Mouse (Mus musculus): ENCODE data around the gene Ptpn18. TPM values are rescaled to one million over a fixed set of nuclear protein-coding genes. Genes with fewer than 3 reads are reported as not detected.
A peak's percentile ranks its signal among the peaks of the same experiment; 100 is the strongest.

Ptpn18 gene
- total and polyA plus RNA-seq, 3 experiments = 39.1 to 73.3 TPM; not detected in 1

DNA sequence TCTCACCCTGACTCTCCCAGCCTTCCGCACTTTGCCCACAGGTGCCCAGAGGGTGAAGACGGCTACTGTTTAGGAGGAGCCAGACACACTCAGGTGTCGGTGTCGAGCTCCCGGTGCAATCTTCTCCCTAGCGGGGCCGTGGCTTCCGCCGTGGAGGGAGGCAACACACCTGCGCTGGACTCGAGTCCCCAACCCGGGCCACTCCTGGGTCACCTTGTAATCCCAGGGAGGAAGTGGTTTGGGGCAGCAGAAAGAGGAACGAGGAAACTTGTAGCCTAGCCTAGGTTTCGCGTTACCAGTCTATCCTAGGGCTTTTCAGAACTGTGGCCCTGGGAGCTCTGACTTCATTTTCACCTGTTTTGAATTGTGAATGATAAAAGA lies 489 bp downstream of the Ptpn18 start:
- peaks cover 2 to 12% of the 10 kb centered on the region in 2 experiments for H3K4me1 ChIP-seq (ENCODE audit: control insufficient read depth in 1 of 2, insufficient read depth in 2 of 2, low read length in 2 of 2)
- no peaks in the 10 kb centered on the region; the same call in 1 of the 2 replicates for H3K79me2 ChIP-seq (ENCODE audit: control insufficient read depth, insufficient read depth, low read length, poor library complexity)
- DNase-seq (ENCODE audit: low read depth, low spot score) = peak; percentile 69
- H3K4me3 ChIP-seq (ENCODE audit: control insufficient read depth in 1 of 2, insufficient read depth in 1 of 2, low read depth in 2 of 2, low read length in 2 of 2) = peak overlapping the region; percentile 64 to 90
- H3K9me3 ChIP-seq (replicated peaks; ENCODE audit: insufficient read depth, low read length) = no peaks in the 10 kb centered on the region
- H3K27ac ChIP-seq (ENCODE audit: control insufficient read depth, low read depth, low read length) = no peak overlapping the region
- H3K9ac ChIP-seq (ENCODE audit: control insufficient read depth, low read depth, low read length, poor library complexity, severe bottlenecking) = peak overlapping the region; percentile 78
- H3K36me3 ChIP-seq (ENCODE audit: control insufficient read depth in 1 of 2, insufficient read depth in 2 of 2, low read length in 2 of 2) = peaks cover 0 to 7% of the 10 kb centered on the region in 2 experiments; a peak in 2 of 4 replicates
- TF ChIP-seq HCFC1 (IDR thresholded peaks at IDR 0.05; ENCODE audit: low read depth, low read length) (no peak), SIN3A (IDR thresholded peaks at IDR 0.05; ENCODE audit: low read length) (0 out of 2 replicates have a peak, but pooled peaks have one; percentile 4), MXI1 (IDR thresholded peaks at IDR 0.05; ENCODE audit: low read depth, low read length) (no peak)
- H3K27me3 ChIP-seq (ENCODE audit: control insufficient read depth in 1 of 2, insufficient read depth in 2 of 2, low read length in 2 of 2) = no peaks in the 10 kb centered on the region

DNA sequence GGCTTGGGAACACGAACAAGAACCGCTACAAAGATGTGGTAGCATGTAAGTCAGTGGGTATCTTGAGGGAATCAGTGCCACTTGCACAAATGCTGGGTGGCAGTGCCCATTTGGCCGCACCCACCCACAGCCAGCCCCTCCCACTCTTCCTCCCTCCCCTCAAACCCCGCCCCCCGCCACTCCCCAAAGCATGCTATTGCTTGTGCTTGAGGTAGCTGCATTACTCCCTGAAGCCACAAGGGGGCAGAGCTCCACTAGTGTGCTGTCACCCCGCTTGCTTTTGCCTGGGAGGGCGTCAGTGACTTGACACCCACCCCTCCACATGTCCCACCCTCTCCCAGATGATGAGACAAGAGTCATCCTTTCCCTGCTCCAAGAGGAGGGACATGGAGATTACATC lies 3.2 kb downstream of the Ptpn18 start:
- H3K36me3 ChIP-seq (ENCODE audit: control insufficient read depth in 1 of 2, insufficient read depth in 2 of 2, low read length in 2 of 2) = peaks cover 0 to 13% of the 10 kb centered on the region in 2 experiments; a peak in 2 of 4 replicates
- DNase-seq (ENCODE audit: low read depth, low spot score) = peak; percentile 83
- no peak overlapping the region for H3K4me3 ChIP-seq (ENCODE audit: control insufficient read depth in 1 of 2, insufficient read depth in 1 of 2, low read depth in 2 of 2, low read length in 2 of 2)
- peaks cover 15 to 20% of the 10 kb centered on the region in 2 experiments for H3K4me1 ChIP-seq (ENCODE audit: control insufficient read depth in 1 of 2, insufficient read depth in 2 of 2, low read length in 2 of 2)
- H3K27ac ChIP-seq (ENCODE audit: control insufficient read depth, low read depth, low read length) = no peak overlapping the region
- no peaks in the 10 kb centered on the region; the same call in 1 of the 2 replicates for H3K79me2 ChIP-seq (ENCODE audit: control insufficient read depth, insufficient read depth, low read length, poor library complexity)
- H3K27me3 ChIP-seq (ENCODE audit: control insufficient read depth in 1 of 2, insufficient read depth in 2 of 2, low read length in 2 of 2) = no peaks in the 10 kb centered on the region
- H3K9ac ChIP-seq (ENCODE audit: control insufficient read depth, low read depth, low read length, poor library complexity, severe bottlenecking) = no peak overlapping the region
- no peaks in the 10 kb centered on the region for H3K9me3 ChIP-seq (replicated peaks; ENCODE audit: insufficient read depth, low read length)
- TF ChIP-seq GABPA (IDR thresholded peaks at IDR 0.05; ENCODE audit: low read depth, low read length) (no peak), MXI1 (IDR thresholded peaks at IDR 0.05; ENCODE audit: low read depth, low read length) (peak; percentile 60), MEF2A (IDR thresholded peaks at IDR 0.05; ENCODE audit: extremely low read depth, insufficient replicate concordance, low read depth, low read length, poor library complexity, severe bottlenecking) (no peak), USF1 (IDR thresholded peaks at IDR 0.05; ENCODE audit: low read depth, low read length) (no peak), TAL1 (IDR thresholded peaks at IDR 0.05; ENCODE audit: low read length) (no peak), ZC3H11A (IDR thresholded peaks at IDR 0.05; ENCODE audit: low read depth, low read length) (peak; percentile 45), CHD2 (IDR thresholded peaks at IDR 0.05; ENCODE audit: low read length) (no peak), CHD1 (IDR thresholded peaks at IDR 0.05; ENCODE audit: low read depth, low read length) (no peak), POLR2A (IDR thresholded peaks at IDR 0.05; ENCODE audit: control insufficient read depth in 1 of 2, insufficient read depth in 1 of 2, low read depth in 1 of 2, low read length in 2 of 2, poor library complexity in 1 of 2) (no peak), GATA1 (IDR thresholded peaks at IDR 0.05; ENCODE audit: low read depth, low read length) (no peak), NELFE (IDR thresholded peaks at IDR 0.05; ENCODE audit: low read depth, low read length) (no peak), MYC (IDR thresholded peaks at IDR 0.05; ENCODE audit: low read depth, low read length) (0 out of 2 replicates have a peak, but pooled peaks have one; percentile 46), MYB (IDR thresholded peaks at IDR 0.05; ENCODE audit: low read depth, low read length) (no peak), MAX (IDR thresholded peaks at IDR 0.05; ENCODE audit: low read length) (no peak), KAT2A (conservative IDR thresholded peaks at IDR 0.05; ENCODE audit: low read depth, low read length) (no peak), POLR2AphosphoS5 (IDR thresholded peaks at IDR 0.05; ENCODE audit: borderline replicate concordance, low read depth, low read length) (no peak), ETS1 (IDR thresholded peaks at IDR 0.05; ENCODE audit: low read depth, low read length) (0 out of 2 replicates have a peak, but pooled peaks have one; percentile 20), NRF1 (IDR thresholded peaks at IDR 0.05; ENCODE audit: insufficient read depth, low read depth, low read length, poor library complexity, severe bottlenecking) (no peak), MAFK (IDR thresholded peaks at IDR 0.05; ENCODE audit: borderline replicate concordance, low read depth, low read length) (no peak), ELF1 (IDR thresholded peaks at IDR 0.05; ENCODE audit: low read depth, low read length) (peak; percentile 15; the same call in 1 of the 2 replicates), JUND (IDR thresholded peaks at IDR 0.05; ENCODE audit: low read depth, low read length) (no peak), UBTF (IDR thresholded peaks at IDR 0.05; ENCODE audit: borderline replicate concordance, insufficient read depth, low read depth, low read length) (no peak), RCOR1 (IDR thresholded peaks at IDR 0.05; ENCODE audit: low read depth, low read length) (no peak), USF2 (IDR thresholded peaks at IDR 0.05; ENCODE audit: borderline replicate concordance in 1 of 2, insufficient read depth in 1 of 2, low read depth in 1 of 2, low read length in 2 of 2) (no peak), EP300 (IDR thresholded peaks at IDR 0.05; ENCODE audit: low read depth in 1 of 2, low read length in 2 of 2) (no peak), CTCF (IDR thresholded peaks at IDR 0.05 in 2 of 3, conservative IDR thresholded peaks at IDR 0.05 in 1 of 3; ENCODE audit: control insufficient read depth in 1 of 3, insufficient read depth in 1 of 3, low read depth in 2 of 3, low read length in 3 of 3, poor library complexity in 1 of 3, severe bottlenecking in 1 of 3) (peak; percentile 65 to 85 (median 75)), ZMIZ1 (IDR thresholded peaks at IDR 0.05; ENCODE audit: low read depth, low read length) (no peak), HCFC1 (IDR thresholded peaks at IDR 0.05; ENCODE audit: low read depth, low read length) (peak; percentile 43; the same call in 1 of the 2 replicates), SIN3A (IDR thresholded peaks at IDR 0.05; ENCODE audit: low read length) (peak; percentile 46; the same call in 1 of the 2 replicates), TCF12 (IDR thresholded peaks at IDR 0.05; ENCODE audit: low read depth, low read length) (no peak)
